Mouse (Mus musculus) forebrain, embryonic 14.5 days (tissue): ENCODE measurements around the gene Gramd4. TPM values are rescaled to one million over a fixed set of nuclear protein-coding genes. Genes with fewer than 3 reads are reported as not detected.

Experiments used
- ATAC-seq: fragments of 200-750 bp; cut with Nextera tagmentation; 2 replicates; pipeline ENCODE4 v1.8.0; 2017; ENCODE audit warnings: mild to moderate bottlenecking, moderate library complexity
- DNase-seq: peaks from one replicate; pipeline ENCODE4 v3.0.0-alpha.2; 2015; ENCODE audit warnings: low spot score
- H3K27ac ChIP-seq: fragments of 300-500 bp; sonication (generic); 2 replicates; pipeline ENCODE4 v1.5.1; 2014; ENCODE audit warnings: low read depth, mild to moderate bottlenecking, control low read depth, low read length, moderate library complexity
- H3K27me3 ChIP-seq: fragments of 300-500 bp; sonication (generic); replicated peaks from 2 replicates; pipeline ENCODE4 v1.6.1; 2014; ENCODE audit warnings: low read length, control low read depth, mixed read lengths; ENCODE audit not compliant: control insufficient read depth, insufficient read depth
- H3K36me3 ChIP-seq: fragments of 300-500 bp; sonication (generic); 2 replicates; pipeline ENCODE4 v1.6.1; 2014; ENCODE audit warnings: low read length, control low read depth; ENCODE audit not compliant: control insufficient read depth, insufficient read depth
- H3K4me1 ChIP-seq: fragments of 300-500 bp; sonication (generic); 2 replicates; pipeline ENCODE4 v1.6.1; 2014; ENCODE audit warnings: antibody characterized with exemption, low read length, control low read depth; ENCODE audit not compliant: control insufficient read depth, insufficient read depth
- H3K4me2 ChIP-seq: fragments of 300-500 bp; sonication (generic); 2 replicates; pipeline ENCODE4 v1.6.1; 2014; ENCODE audit warnings: mild to moderate bottlenecking, control low read depth, low read length
- H3K4me3 ChIP-seq: fragments of 300-500 bp; sonication (generic); 2 replicates; pipeline ENCODE4 v1.5.1; 2014; ENCODE audit warnings: low read depth, low read length, control low read depth
- H3K9ac ChIP-seq: fragments of 300-500 bp; sonication (generic); 2 replicates; pipeline ENCODE4 v1.6.1; 2014; ENCODE audit warnings: mild to moderate bottlenecking, low read length, control low read depth, moderate library complexity
- H3K9me3 ChIP-seq: fragments of 300-500 bp; sonication (generic); replicated peaks from 2 replicates; pipeline ENCODE4 v1.6.1; 2016; ENCODE audit warnings: low read length, control low read depth, mixed read lengths; ENCODE audit not compliant: control insufficient read depth
- WGBS: fragments of 180-500 bp; shearing (Covaris S2); extraction: QIAGEN DNeasy Blood & Tissue Kit; methylation state at CpG from one replicate; pipeline ENCODE4 v1.1.7; 2014; 5-methylcytosine and 5-hydroxymethylcytosine counted together
- polyA plus RNA-seq: library from polyadenylated mRNA; unstranded; fragments of >200 nt; fragmentation: Nextera tagmentation; extraction: Ambion mirVana; gene quantifications from 2 replicates; pipeline ENCODE4 v1.2.1, GENCODE M21; 2014

Gene Gramd4
- polyA plus RNA-seq, 1 experiment from 2014 or later = 20.7 TPM

DNA sequence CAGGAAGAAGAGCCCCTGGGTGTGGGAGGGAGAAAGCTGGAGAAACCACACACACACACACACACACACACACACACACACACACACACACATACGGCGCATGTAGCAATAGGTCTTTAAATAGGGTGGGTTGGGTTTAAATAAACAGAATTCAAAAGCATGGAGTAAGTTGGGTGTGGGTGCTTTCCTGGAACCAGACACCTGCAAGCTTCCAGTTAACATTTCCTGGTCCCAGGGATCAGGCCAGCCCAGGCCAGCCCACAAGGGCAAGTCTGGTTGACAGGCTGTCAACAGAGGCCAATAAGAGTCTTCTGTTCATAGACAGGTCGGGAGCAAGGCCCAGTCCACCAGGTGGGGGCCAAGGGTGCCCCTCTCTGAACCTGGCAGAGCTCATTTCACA is 21.6 kb upstream of the Gramd4 start:
- no peak overlapping the region for H3K27ac ChIP-seq
- ATAC-seq (no peak), DNase-seq (no peak)
- peaks cover 8% of the 10 kb centered on the region; the same call in 1 of the 2 replicates for H3K27me3 ChIP-seq
- peaks cover 7% of the 10 kb centered on the region for H3K4me1 ChIP-seq
- peaks cover 12% of the 10 kb centered on the region for H3K36me3 ChIP-seq
- H3K4me2 ChIP-seq = no peak overlapping the region
- WGBS = 77% methylated on average over 3 of the region's 3 CpGs
- no peak overlapping the region for H3K9ac ChIP-seq
- H3K9me3 ChIP-seq = 0 out of 2 replicates have a peak, but pooled peaks cover 4% of the 10 kb centered on the region
- H3K4me3 ChIP-seq = no peak overlapping the region

DNA sequence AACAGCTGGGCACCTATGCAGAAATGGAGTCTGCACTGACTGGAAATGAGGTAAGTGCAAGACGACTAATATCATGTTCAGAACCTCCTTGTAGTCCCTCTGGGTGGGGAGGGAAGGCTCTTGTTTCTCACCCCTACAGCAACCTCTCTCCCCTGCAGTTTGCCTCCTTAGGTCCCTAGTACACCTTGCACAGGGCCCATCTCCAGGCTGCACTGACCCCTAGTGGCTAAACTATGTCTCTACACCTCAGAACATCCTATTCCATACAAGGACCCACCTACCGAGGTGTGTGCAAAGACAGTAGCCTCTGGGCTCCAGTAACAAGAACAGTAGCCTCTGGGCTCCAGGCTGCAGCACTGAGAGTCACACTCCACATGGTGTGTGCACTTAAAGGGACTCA is 18.7 kb upstream of the Gramd4 start:
- DNase-seq = peak; percentile 89

DNA sequence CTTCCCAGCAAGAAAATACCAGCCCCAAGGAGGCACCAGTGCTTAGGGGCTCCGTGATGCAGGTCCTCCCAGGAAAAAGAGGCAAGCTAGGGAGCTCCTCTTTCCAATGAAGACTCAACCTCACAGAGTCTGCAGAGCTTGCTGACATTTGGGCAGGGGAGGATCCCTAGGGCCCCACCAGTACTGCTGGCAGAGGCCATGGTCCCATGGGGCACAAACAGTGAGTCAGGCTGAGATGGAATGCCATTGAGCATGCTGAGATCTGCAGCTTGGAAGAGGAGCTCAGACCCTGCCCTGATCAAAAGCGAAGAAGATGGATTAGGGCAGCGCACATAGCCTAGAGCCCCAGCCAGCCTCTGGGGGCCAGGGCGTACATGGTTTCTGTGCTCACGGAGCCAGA is 16.1 kb upstream of the Gramd4 start:
- no peak for ATAC-seq
- DNase-seq = no peak
- H3K27ac ChIP-seq = no peak overlapping the region
- H3K9ac ChIP-seq = no peak overlapping the region
- no peaks in the 10 kb centered on the region for H3K9me3 ChIP-seq
- no peaks in the 10 kb centered on the region for H3K4me1 ChIP-seq
- no peak overlapping the region for H3K4me2 ChIP-seq
- H3K27me3 ChIP-seq = no peaks in the 10 kb centered on the region
- H3K36me3 ChIP-seq = no peaks in the 10 kb centered on the region
- H3K4me3 ChIP-seq = no peak overlapping the region
- 93% methylated on average over 5 of the region's 5 CpGs for WGBS

More for the DNA sequence above, 18.7 kb upstream of the Gramd4 start:
- Histone ChIP-seq H3K27me3 (no peaks in the 10 kb centered on the region; the same call in 1 of the 2 replicates), H3K4me2 (no peak overlapping the region), H3K27ac (no peak overlapping the region), H3K9ac (no peak overlapping the region), H3K36me3 (no peaks in the 10 kb centered on the region), H3K4me1 (peaks cover 7% of the 10 kb centered on the region), H3K9me3 (no peaks in the 10 kb centered on the region), H3K4me3 (no peak overlapping the region)
- WGBS = 0% methylated on average over 2 of the region's 2 CpGs
- ATAC-seq = peak; percentile 65

DNA sequence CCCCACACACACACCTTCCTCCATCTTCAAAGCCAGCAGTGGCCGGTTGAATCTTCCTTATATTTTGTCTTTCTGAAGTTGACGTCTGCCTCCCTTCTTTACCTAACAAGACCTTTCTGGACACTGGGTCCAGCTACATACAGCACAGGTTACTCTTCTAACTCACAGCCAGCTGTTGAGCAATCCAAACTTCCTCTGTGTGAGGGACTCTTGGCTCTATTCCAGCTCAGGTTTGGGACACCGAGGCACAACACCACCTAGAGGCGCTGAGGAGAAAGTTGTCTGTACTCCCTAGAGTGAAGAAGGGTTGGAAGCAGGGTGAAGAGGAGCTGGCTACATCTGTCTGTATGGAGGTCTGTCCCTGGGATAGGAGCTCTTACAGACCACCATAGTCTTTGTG is 15.1 kb upstream of the Gramd4 start:
- no peaks in the 10 kb centered on the region for H3K27me3 ChIP-seq

DNA sequence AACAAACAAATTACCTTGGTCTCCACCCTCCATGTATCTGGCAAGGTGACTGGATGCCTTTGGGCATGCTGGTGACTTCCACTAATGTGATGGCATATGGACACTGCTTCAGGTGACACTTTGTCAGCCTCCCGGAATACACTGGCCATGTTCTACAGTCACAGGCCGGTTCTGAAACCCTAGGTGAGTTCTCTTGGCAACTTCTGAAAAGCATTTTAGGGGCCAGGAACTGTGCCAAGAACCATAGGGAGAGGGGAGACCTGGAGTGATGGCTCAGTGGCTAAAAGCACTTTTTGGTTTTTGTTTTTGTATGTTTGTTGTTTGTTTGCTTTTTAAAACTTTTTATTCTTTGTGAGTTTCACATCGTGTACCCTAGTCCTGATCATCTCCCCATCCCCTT is 8.0 kb upstream of the Gramd4 start:
- H3K27me3 ChIP-seq = no peaks in the 10 kb centered on the region
- no peak overlapping the region for H3K27ac ChIP-seq
- no peak overlapping the region for H3K4me2 ChIP-seq
- H3K9ac ChIP-seq = no peak overlapping the region
- no peaks in the 10 kb centered on the region for H3K36me3 ChIP-seq
- 78% methylated on average over 3 of the region's 3 CpGs for WGBS
- DNase-seq (no peak), ATAC-seq (no peak)
- no peak overlapping the region for H3K4me3 ChIP-seq
- H3K4me1 ChIP-seq = no peaks in the 10 kb centered on the region
- H3K9me3 ChIP-seq = no peaks in the 10 kb centered on the region

More for the DNA sequence above, 15.1 kb upstream of the Gramd4 start:
- Histone ChIP-seq H3K9ac (no peak overlapping the region), H3K36me3 (no peaks in the 10 kb centered on the region), H3K9me3 (no peaks in the 10 kb centered on the region), H3K4me3 (no peak overlapping the region), H3K27ac (no peak overlapping the region), H3K4me1 (no peaks in the 10 kb centered on the region), H3K4me2 (no peak overlapping the region)
- 50% methylated on average over 4 of the region's 4 CpGs for WGBS
- DNase-seq = no peak
- no peak for ATAC-seq

DNA sequence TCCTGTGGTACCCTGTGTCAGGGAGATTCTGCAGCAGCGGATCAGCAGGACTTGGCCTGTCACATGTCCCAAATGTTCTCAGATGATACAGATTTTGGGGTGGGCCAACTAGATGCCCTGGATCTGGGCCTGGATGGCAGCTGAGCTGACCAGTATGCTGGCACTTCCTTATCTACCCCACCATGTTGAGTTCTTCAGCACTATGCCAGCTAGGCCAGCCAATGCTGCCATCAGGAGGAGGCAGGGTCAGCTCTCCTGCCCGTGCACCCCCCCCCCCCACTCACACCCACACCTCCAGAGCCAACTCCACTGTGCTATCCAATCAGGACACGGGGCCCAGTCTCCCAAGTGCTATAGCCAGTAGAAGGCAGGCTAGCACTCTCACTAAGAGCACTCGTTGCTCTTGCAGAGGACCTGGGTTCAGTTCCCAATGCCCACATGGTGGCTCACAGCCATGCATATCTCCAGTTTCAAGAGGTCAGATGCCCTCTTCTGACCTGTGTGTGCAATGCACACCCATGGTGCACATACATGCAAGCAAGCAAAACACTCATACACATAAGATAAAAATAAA is 7.2 kb upstream of the Gramd4 start:
- Histone ChIP-seq H3K36me3 (no peaks in the 10 kb centered on the region), H3K27ac (no peak overlapping the region), H3K27me3 (no peaks in the 10 kb centered on the region), H3K9me3 (no peaks in the 10 kb centered on the region), H3K4me1 (no peaks in the 10 kb centered on the region), H3K9ac (no peak overlapping the region), H3K4me3 (no peak overlapping the region), H3K4me2 (no peak overlapping the region)
- WGBS = 83% methylated on average over 4 of the region's 4 CpGs
- ATAC-seq = no peak
- no peak for DNase-seq

DNA sequence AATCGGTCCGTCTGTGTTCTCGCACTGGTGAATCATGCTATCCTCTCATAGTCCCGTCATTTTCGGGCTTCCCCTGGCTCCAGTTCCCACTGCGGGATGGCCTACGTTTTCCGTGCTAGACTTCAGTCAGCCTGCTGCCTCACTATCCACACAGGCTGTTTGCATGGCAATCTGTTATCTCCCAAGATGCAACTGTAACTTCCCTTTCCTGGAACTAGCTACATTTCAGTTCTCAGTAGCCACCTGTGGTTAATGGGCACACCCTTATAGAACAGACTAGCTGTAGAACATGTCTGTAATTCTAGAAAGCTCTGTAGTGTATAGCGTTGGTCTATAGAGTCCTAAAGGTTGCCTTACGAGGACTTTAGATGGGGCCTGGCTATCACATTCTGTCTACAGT is 6.3 kb upstream of the Gramd4 start:
- Histone ChIP-seq H3K27ac (no peak overlapping the region), H3K36me3 (no peaks in the 10 kb centered on the region), H3K4me1 (no peaks in the 10 kb centered on the region), H3K27me3 (no peaks in the 10 kb centered on the region), H3K4me3 (no peak overlapping the region), H3K9ac (no peak overlapping the region), H3K4me2 (no peak overlapping the region), H3K9me3 (no peaks in the 10 kb centered on the region)
- ATAC-seq = no peak
- DNase-seq = no peak
- 86% methylated on average over 10 of the region's 10 CpGs for WGBS

DNA sequence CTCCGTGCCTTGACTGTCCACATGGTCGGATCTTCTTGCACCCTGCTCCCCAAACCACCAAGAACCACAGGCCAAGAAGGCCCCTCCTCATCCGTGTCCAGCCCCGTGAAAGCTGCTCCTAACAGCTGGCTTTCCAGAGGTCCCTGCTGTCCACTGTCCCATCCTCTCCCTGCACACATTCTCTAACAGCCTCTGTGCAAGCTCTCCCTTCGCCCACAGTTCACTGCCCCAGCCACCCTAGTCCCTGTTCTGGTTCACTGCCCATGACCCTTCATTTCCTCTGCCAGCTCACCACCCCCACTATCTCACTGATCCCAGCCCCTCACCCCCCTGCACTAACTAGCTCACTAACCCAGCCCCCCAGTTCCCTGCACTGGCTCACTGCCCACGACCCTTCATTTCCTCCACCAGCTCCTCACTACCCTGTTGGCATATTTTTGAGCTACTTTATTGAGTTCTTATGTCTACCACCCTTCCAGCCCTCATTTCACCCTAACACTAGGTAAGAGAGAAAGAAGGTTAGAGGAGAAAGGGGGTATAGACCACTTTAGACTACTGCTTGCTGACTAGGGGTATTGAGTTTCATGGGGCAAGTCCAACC is 5.5 kb upstream of the Gramd4 start:
- Histone ChIP-seq H3K36me3 (no peaks in the 10 kb centered on the region), H3K9me3 (no peaks in the 10 kb centered on the region), H3K4me1 (no peaks in the 10 kb centered on the region), H3K4me3 (no peak overlapping the region), H3K4me2 (no peak overlapping the region), H3K27ac (no peak overlapping the region), H3K9ac (no peak overlapping the region), H3K27me3 (no peaks in the 10 kb centered on the region)
- no peak for DNase-seq
- ATAC-seq = no peak
- 70% methylated on average over 6 of the region's 6 CpGs for WGBS

DNA sequence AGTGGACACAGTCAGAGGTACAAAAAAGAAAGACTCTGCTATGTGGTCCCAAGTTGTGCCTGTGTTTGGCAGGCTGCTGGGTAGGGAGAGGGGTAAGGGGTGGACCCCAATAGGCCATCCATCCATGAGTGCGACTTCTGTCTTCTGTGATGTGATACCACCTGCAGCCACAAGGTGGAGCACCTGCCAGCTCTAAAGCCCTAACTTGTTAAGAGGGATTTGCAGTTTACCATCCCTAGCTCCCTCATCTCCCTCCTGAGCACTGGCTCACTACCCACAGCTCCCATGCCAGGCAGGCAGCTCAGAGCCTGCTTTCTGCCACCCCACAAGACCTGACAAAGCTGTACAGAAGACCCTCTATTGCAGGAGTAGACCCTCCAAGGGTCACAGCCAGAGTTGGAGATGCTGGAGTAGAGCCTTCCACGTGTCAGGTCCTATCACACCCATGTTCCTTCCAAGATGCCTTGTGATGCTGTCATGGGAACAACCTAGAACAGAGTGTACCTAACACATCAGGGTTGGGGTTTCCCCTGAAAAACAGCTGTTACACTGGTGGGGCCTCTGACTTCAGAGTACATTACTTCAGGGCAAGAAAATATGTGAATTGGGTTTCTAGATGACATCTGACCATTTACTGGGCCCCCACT is 3.5 kb upstream of the Gramd4 start:
- Histone ChIP-seq H3K27ac (no peak overlapping the region), H3K4me2 (no peak overlapping the region), H3K9ac (no peak overlapping the region), H3K4me3 (no peak overlapping the region), H3K9me3 (no peaks in the 10 kb centered on the region), H3K4me1 (peaks cover 8% of the 10 kb centered on the region; the same call in 1 of the 2 replicates), H3K27me3 (no peaks in the 10 kb centered on the region), H3K36me3 (no peaks in the 10 kb centered on the region)
- peak; percentile 91 for DNase-seq
- ATAC-seq = peak; percentile 25
- WGBS = 39% methylated on average over 2 of the region's 2 CpGs
